Mouse (Mus musculus) liver (tissue): ENCODE data around the gene Gm13272.
"Not testable (repeated sequence)": the region's sequence is repeated elsewhere in the genome, so short reads cannot be mapped to it uniquely, and the experiment has no call there.

Experiments used
- DNase-seq: peaks from one replicate; pipeline ENCODE4 v3.0.0-alpha.2; 2020; ENCODE audit warnings: mixed read lengths

Gm13272 gene

DNA sequence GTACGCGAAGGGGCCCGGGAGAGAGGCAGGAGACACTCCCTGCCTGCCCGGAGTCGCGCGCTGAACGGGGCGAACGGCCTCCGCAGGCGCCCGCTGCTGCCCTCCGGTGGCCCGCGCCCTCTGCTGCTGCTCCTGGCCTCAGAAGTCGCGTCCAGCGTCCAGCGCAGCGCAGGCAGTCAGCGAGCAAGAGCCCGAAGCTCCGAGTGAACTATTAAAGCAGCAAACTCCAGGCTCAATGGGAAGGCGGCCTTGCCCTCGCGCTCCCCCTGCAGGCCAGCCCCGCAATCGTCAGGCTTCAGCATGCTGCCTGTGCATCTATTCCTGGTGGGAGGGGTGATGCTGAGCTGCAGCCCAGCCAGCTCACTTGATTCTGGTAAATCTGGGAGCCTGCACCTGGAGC, at the start of gene Gm13272:
Gene Gm13272, plus strand, starts transcription at position 301 of the 400 bp plus-strand sequence.
- DNase-seq = not testable (repeated sequence)

DNA sequence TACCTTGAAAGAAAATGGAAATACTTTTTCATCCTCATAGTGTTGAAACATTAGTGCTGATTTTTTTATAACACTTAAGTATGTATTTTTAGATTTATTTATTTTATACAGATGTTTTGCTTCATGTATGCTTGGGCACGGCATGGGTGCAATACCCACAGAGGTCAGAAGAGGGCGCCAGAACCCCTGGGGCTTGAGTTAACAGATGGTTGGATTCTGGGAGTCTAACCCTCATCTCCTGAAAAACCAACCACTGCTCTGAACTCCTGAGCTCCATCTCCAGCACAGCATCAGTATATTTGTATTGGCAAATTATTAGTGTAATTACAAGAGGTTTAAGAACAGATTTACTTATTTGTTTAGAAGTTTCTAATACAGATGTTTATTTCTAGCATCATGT, 41.2 kb upstream of the Gm13272 start:
- DNase-seq = peak; percentile 78

DNA sequence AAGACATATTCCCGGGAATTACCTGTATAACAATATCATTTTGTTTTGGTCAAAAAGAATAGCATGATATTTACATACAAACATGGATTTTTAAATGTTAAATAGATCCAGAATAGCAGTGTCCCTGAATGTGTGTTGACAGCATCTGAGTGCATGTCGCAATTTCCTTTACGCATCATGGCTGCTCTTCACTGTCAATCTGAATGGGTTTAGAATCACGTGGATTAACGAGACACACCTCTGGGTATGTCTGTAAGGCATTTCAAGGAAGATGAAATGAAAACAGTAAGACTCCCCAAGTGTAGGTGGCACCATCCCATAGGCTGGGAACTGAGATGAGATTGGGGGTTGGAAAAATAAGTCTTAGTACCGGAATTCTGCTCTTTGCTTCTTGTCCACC, 40.6 kb upstream of the Gm13272 start:
- no peak for DNase-seq

DNA sequence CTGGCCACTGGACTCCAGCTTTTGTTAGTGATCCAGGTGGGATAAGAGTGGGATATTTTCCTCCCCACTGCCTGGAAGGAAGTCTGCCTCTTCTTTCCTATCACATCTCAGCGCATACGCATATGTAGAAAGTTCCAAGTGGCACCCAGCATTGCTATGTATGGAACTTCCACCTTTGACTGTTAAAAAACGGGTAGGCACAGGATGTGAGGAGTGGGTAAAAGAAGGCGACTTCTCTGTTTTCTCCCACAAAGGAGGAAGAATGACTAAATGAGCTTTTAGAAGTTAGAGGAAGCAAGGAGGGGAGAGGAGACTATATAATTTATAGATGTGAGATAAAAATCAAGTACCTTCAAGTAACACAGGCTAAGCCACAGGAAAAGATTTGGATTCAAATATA, 38.2 kb upstream of the Gm13272 start:
- no peak for DNase-seq

DNA sequence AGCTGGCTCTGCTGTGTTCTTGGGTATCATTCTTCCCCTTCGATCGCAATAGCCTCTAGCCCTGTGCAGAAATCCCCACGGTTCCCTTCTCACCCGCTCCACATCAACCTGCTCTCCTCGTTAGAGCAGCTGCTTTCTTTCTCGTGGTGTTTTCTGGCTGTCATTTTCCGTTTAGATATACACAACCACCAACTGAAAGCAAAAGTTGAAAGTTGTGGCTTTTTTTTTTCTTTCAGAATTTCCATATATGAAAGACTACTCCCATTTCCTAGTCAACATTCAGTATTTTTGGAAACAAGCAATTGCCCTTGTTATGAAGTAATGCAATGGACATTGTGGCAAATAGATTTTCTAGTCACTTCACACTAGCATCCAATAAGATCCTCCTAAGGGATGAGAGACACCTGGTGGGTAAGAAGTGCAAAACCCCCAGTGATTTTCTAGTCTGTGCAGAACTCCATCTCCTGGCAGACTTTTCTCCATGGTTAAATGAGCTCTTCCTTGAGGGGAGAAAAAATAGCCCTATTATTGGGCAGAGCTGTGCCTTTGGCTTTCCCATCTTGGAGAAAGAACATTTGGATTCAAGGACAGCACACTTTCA, 36.8 kb upstream of the Gm13272 start:
- DNase-seq = no peak

DNA sequence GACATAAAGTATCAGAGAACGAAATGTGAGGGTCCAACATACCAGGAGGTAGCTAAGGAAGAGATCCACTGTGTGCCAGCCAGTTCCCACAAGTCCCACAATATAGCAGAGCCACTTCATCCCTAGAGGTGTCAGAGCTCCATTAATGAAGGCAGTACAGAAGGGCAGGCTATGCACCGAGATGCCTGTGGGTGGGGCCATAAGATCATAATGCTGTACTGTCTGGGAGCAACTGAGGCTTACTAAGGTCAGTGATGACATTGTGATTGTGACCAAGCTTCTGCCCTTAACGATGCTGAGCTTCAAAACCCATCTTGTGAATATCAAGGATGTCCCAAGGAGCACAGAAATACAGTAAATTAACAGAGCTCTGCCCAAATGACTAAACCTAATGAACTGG, 35.4 kb upstream of the Gm13272 start:
- no peak for DNase-seq

DNA sequence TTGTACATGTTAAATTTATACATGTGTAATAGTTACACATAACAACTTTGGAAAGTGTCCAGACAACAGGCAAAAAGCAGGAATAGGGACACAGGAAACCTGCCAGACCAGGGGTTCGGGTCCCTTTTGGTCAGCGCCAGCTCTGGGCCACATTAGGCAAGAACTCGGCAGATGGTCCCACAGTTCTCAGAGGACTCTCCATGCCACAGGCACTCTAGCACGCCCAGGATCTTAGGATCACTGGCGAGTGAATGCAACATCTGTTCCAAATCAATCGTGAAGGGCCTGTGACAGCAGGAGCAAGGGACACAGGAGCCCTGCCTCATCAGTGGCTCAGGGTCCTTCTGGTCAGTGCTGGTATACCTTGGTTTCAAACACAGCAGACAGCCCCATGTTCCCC, 29.7 kb upstream of the Gm13272 start:
- DNase-seq = no peak

DNA sequence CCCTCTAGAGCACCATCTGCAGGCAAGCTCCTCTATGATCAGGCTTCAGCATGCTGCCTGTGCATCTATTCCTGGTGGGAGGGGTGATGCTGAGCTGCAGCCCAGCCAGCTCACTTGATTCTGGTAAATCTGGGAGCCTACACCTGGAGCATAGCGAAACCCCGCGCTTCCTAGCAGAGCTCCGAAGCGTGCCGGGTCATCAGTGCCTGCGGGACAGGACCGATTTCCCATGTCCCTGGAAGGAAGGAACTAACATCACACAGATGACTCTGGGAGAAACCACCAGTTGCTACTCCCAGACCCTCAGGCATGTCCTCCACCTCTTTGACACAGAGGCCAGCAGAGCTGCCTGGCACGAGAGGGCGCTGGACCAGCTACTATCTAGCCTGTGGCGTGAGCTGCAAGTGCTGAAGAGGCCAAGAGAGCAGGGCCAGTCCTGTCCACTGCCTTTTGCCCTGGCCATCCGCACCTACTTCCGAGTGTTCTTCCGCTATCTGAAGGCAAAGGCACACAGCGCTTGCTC, 24.8 kb upstream of the Gm13272 start, which contains the start of gene Gm13271:
Gene Gm13271, plus strand, starts transcription at position 51 of the 523 bp plus-strand sequence.
- not testable (repeated sequence) for DNase-seq

DNA sequence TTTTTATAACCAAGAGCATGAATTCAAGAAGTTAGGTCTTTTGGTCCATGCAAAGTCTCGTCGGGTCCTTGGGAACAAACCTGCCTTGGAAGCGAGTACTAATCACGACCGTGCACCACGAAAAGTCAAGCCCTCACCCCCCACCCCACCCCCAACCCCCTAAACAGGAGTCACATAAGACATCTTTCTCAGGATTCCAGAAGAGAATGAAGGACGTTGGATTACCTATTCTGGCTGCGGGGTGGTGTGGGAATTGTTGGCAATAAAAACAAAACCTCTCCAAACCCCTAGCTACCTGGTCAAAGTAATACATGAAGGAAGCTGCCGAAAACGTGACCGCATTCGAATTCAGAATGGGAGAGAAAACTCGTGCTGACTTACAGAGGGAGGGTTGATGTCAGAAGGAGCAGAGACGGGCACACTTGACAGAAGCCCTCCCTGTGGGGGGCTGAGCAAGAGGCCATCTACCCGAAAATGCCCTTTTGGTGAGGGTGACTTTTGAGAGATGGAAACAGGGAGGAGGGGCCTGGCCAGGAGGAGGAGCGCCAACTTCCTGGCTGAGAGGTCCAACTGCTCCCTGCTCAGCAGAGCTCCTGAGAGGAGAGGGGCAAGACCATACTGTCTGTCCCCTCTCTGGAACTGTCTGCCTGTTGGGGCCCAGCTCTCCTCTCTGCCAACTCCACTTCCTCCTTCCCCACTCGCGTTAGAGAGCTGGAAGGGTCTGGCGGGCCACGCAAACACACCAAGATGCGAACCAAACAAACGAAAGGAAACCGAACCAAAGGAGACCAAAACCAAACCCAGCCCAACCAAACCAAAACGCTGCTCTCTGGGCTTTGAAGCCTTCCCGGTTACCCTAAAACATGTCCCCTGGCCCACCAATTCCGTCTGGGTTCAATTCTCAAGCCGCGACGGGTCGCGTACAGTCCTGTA, 22.8 kb upstream of the Gm13272 start:
- not testable (repeated sequence) for DNase-seq

DNA sequence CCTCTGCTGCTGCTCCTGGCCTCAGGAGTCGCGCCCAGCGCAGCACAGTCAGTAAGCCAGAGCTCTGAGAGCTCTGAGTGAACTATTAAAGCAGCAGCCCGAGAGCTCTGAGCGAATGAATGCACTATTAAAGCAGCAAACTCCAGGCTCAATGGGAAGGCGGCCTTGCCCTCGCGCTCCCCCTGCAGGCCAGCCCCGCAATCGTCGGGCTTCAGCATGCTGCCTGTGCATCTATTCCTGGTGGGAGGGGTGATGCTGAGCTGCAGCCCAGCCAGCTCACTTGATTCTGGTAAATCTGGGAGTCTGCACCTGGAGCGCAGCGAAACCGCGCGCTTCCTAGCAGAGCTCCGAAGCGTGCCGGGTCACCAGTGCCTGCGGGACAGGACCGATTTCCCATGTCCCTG, 22.0 kb upstream of the Gm13272 start:
- peak; percentile 78 for DNase-seq

DNA sequence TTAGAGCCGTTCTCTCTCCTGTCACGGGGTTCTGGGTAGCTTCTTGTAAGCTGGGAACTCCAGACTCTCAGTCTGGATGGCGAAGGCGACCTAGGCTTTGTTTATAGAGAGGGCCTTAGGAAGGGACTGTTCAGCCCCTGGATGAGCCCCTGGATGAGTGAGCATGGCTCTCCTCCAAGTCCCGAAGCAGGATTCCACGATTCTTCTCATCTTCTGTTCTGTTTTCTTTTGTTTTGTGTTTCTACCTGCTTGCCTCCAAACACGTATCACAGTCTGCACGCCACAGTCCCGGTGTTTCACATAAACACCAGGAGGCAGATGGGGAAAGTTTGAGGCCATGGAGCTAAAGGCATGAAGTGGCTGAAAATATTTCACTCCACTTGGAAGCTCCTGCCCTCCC, 20.9 kb upstream of the Gm13272 start:
- not testable (repeated sequence) for DNase-seq

DNA sequence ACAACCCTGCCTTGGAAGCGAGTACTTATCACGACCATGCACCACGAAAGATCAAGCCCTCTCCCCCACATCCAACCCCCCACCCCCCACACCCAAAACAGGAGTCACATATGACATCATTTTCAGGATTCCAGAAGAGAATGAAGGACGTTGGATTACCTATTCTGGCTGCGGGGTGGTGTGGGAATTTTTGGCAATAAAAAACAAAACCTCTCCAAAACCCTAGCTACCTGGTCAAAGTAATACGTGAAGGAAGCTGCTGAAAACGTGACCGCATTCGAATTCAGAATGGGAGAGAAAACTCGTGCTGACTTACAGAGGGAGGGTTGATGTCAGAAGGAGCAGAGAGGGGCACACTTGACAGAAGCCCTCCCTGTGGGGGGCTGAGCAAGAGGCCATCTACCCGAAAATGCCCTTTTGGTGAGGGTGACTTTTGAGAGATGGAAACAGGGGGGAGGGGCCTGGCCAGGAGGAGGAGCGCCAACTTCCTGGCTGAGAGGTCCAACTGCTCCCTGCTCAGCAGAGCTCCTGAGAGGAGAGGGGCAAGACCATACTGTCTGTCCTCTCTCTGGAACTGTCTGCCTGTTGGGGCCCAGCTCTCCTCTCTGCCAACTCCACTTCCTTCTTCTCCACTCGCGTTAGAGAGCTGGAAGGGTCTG, 19.9 kb upstream of the Gm13272 start, which contains the start of gene Gm13283:
Gene Gm13283, plus strand, starts transcription at position 510 of the 659 bp plus-strand sequence.
- not testable (repeated sequence) for DNase-seq

DNA sequence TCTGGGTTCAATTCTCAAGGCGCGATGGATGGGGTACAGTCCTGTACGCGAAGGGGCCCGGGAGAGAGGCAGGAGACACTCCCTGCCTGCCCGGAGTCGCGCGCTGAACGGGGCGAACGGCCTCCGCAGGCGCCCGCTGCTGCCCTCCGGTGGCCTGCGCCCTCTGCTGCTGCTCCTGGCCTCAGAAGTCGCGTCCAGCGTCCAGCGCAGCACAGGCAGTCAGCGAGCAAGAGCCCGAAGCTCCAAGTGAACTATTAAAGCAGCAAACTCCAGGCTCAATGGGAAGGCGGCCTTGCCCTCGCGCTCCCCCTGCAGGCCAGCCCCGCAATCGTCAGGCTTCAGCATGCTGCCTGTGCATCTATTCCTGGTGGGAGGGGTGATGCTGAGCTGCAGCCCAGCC, 19.2 kb upstream of the Gm13272 start:
- peak; percentile 80 for DNase-seq

DNA sequence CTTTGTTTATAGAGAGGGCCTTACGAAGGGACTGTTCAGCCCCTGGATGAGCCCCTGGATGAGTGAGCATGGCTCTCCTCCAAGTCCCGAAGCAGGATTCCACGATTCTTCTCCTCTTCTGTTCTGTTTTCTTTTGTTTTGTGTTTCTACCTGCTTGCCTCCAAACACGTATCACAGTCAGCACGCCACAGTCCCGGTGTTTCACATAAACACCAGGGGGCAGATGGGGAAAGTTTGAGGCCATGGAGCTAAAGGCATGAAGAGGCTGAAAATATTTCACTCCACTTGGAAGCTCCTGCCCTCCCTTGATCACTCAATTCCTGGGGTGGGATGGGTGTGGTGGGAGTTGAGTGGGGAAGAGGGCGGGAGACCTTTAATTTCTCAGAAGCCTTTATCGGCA, 17.9 kb upstream of the Gm13272 start:
- not testable (repeated sequence) for DNase-seq

DNA sequence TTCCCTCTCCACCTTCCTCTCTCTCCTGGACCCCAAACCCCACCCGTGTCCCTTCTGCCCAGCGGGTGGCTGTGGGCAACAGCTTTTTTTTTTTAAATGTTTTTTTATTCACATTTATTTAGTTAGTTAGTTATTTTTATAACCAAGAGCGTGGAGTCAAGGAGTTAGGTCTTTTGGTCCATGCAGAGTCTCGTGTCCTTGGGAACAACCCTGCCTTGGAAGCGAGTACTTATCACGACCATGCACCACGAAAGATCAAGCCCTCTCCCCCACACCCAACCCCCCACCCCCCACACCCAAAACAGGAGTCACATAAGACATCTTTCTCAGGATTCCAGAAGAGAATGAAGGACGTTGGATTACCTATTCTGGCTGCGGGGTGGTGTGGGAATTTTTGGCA, 17.3 kb upstream of the Gm13272 start:
- DNase-seq = not testable (repeated sequence)

DNA sequence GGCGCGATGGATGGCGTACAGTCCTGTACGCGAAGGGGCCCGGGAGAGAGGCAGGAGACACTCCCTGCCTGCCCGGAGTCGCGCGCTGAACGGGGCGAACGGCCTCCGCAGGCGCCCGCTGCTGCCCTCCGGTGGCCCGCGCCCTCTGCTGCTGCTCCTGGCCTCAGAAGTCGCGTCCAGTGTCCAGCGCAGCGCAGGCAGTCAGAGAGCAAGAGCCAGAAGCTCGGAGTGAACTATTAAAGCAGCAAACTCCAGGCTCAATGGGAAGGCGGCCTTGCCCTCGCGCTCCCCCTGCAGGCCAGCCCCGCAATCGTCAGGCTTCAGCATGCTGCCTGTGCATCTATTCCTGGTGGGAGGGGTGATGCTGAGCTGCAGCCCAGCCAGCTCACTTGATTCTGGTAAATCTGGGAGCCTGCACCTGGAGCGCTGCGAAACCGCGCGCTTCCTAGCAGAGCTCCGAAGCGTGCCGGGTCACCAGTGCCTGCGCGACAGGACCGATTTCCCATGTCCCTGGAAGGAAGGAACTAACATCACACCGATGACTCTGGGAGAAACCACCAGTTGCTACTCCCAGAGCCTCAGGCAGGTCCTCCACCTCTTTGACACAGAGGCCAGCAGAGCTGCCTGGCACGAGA, 16.1 kb upstream of the Gm13272 start:
- DNase-seq = peak; percentile 69

DNA sequence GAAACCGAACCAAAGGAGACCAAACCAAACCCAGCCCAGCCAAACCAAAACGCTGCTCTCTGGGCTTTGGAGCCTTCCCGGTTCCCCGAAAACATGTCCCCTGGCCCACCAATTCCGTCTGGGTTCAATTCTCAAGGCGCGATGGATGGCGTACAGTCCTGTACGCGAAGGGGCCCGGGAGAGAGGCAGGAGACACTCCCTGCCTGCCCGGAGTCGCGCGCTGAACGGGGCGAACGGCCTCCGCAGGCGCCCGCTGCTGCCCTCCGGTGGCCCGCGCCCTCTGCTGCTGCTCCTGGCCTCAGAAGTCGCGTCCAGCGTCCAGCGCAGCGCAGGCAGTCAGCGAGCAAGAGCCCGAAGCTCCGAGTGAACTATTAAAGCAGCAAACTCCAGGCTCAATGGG, 6.1 kb upstream of the Gm13272 start, which contains the start of gene Gm13290:
Gene Gm13290, plus strand, starts transcription at position 301 of the 400 bp plus-strand sequence.
- not testable (repeated sequence) for DNase-seq

DNA sequence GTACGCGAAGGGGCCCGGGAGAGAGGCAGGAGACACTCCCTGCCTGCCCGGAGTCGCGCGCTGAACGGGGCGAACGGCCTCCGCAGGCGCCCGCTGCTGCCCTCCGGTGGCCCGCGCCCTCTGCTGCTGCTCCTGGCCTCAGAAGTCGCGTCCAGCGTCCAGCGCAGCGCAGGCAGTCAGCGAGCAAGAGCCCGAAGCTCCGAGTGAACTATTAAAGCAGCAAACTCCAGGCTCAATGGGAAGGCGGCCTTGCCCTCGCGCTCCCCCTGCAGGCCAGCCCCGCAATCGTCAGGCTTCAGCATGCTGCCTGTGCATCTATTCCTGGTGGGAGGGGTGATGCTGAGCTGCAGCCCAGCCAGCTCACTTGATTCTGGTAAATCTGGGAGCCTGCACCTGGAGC, 3.0 kb upstream of the Gm13272 start, which contains the start of gene Gm13289:
Gene Gm13289, plus strand, starts transcription at position 301 of the 400 bp plus-strand sequence.
- DNase-seq = not testable (repeated sequence)

DNA sequence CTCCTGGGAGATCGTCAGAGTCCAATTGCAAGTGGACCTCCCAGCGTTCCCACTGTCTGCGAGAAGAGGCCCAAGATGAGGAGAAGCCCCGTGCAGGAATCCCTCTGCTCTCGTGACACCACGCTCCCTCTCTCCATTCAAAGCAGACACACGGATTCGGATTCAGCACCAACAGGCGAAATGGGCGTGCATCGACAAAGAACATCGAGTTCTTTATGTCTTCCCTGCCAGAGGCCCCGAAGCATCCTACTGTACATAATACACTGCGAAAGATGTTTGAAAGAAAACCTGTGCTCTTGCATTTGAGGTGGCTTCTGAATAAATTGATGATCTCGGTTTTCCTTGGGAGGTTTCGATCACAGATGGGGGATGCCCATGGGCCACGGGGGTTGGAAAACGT, 670 bp downstream of the Gm13272 start:
- DNase-seq = not testable (repeated sequence)

DNA sequence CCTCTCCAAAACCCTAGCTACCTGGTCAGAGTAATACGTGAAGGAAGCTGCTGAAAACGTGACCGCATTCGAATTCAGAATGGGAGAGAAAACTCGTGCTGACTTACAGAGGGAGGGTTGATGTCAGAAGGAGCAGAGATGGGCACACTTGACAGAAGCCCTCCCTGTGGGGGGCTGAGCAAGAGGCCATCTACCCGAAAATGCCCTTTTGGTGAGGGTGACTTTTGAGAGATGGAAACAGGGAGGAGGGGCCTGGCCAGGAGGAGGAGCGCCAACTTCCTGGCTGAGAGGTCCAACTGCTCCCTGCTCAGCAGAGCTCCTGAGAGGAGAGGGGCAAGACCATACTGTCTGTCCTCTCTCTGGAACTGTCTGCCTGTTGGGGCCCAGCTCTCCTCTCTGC, 2.2 kb downstream of the Gm13272 start, which contains the start of gene Ifnz:
Gene Ifnz, plus strand, starts transcription at position 301 of the 400 bp plus-strand sequence.
- not testable (repeated sequence) for DNase-seq

DNA sequence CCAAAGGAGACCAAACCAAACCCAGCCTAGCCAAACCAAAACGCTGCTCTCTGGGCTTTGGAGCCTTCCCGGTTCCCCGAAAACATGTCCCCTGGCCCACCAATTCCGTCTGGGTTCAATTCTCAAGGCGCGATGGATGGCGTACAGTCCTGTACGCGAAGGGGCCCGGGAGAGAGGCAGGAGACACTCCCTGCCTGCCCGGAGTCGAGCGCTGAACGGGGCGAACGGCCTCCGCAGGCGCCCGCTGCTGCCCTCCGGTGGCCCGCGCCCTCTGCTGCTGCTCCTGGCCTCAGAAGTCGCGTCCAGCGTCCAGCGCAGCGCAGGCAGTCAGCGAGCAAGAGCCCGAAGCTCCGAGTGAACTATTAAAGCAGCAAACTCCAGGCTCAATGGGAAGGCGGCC, 2.7 kb downstream of the Gm13272 start:
- DNase-seq = not testable (repeated sequence)

DNA sequence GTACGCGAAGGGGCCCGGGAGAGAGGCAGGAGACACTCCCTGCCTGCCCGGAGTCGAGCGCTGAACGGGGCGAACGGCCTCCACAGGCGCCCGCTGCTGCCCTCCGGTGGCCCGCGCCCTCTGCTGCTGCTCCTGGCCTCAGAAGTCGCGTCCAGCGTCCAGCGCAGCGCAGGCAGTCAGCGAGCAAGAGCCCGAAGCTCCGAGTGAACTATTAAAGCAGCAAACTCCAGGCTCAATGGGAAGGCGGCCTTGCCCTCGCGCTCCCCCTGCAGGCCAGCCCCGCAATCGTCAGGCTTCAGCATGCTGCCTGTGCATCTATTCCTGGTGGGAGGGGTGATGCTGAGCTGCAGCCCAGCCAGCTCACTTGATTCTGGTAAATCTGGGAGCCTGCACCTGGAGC, 5.8 kb downstream of the Gm13272 start, which contains the start of gene Gm13276:
Gene Gm13276, plus strand, starts transcription at position 301 of the 400 bp plus-strand sequence.
- DNase-seq = not testable (repeated sequence)
